16 mouse cellular contexts compared by ENCODE assay signal in the genomic region with DNA sequence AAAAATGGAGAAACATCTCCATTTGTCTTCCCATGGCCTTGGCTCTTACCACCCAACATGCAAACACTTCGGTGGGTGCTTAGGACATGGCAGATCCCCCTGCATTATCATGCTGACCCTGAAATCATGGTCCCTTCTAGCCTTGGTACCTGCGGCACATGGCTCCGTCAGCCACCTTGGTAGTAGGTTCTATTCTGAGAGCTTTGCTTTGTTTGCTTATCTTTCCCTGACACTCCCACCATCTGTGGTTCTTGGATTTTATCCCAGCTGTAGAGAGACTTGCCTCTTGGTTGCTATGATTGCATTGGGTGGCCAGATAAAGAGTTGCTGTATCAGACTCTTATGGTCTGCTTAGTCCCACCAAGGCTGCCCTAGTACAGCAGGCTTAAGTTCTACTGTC. TPM values are rescaled to one million over a fixed set of nuclear protein-coding genes. Genes with fewer than 3 reads are reported as not detected.
DNase-seq lines count a peak whose midpoint lies in the region; ATAC-seq and TF ChIP-seq lines count a peak whose summit lies in the region.
"Had no signal": no experiment of that assay in that cellular context is flagged by ENCODE, and none has a peak within 500 bp of the region (broad histone marks: within the 10 kb centered on the region; RNA-seq: fewer than 3 reads in every experiment).

No protein-coding gene starts in this region.

- H3K36me3 ChIP-seq in hindbrain, postnatal 0 days (ENCODE audit: insufficient read depth, low read length) = no peaks in the 10 kb centered on the region
- no peaks in the 10 kb centered on the region for H3K36me3 ChIP-seq in forebrain, embryonic 11.5 days (ENCODE audit: control insufficient read depth, insufficient read depth, low read length)
- H3K36me3 ChIP-seq: heart, embryonic 15.5 days; hindbrain, embryonic 15.5 days; limb, embryonic 13.5 days; neural tube, embryonic 12.5 days had no signal

- no peaks in the 10 kb centered on the region for H3K9me3 ChIP-seq in hindbrain, postnatal 0 days (ENCODE audit: low read length)
- H3K9me3 ChIP-seq in forebrain, embryonic 11.5 days (ENCODE audit: control insufficient read depth, low read length) = no peaks in the 10 kb centered on the region
- H3K9me3 ChIP-seq: heart, embryonic 15.5 days; hindbrain, embryonic 15.5 days; limb, embryonic 13.5 days; neural tube, embryonic 12.5 days had no signal

- no peak for ATAC-seq in hindbrain, postnatal 0 days
- no peak for ATAC-seq in forebrain, embryonic 11.5 days (replicated peaks; ENCODE audit: low FRiP score)
- ATAC-seq: activated CD4-positive, CD25-positive, alpha-beta regulatory T cell, adult 4 months; CD4-positive, CD25-positive, alpha-beta regulatory T cell, adult 4 months; midbrain, embryonic 16.5 days had no signal

- no peak for TF ChIP-seq CTCF in hindbrain, postnatal 0 days (IDR thresholded peaks at IDR 0.05; ENCODE audit: low read depth)

- 0 out of 2 replicates have a peak, but pooled peaks cover 3% of the 10 kb centered on the region for H3K4me1 ChIP-seq in hindbrain, postnatal 0 days (ENCODE audit: insufficient read depth, low read length)
- peaks cover 11% of the 10 kb centered on the region; the same call in 1 of the 2 replicates for H3K4me1 ChIP-seq in forebrain, embryonic 11.5 days (replicated peaks; ENCODE audit: control insufficient read depth, insufficient read depth, low read length)
- H3K4me1 ChIP-seq: hindbrain, embryonic 15.5 days had no signal

- H3K27me3 ChIP-seq in hindbrain, postnatal 0 days (ENCODE audit: insufficient read depth, low read length) = no peaks in the 10 kb centered on the region
- H3K27me3 ChIP-seq in forebrain, embryonic 11.5 days (ENCODE audit: control insufficient read depth, insufficient read depth, low read length) = no peaks in the 10 kb centered on the region
- H3K27me3 ChIP-seq: heart, embryonic 15.5 days; hindbrain, embryonic 15.5 days; limb, embryonic 13.5 days; neural tube, embryonic 12.5 days had no signal

- H3K4me2 ChIP-seq in hindbrain, postnatal 0 days (ENCODE audit: low read depth, low read length) = no peak overlapping the region
- H3K4me2 ChIP-seq in forebrain, embryonic 11.5 days (ENCODE audit: low read depth, low read length, severe bottlenecking) = no peak overlapping the region
- H3K4me2 ChIP-seq: heart, embryonic 15.5 days; hindbrain, embryonic 15.5 days; limb, embryonic 13.5 days; neural tube, embryonic 12.5 days had no signal

- DNase-seq in layer of hippocampus, adult 8-10 months (ENCODE audit: low spot score in 2 of 2) = peak; percentile 32 to 34
- no peak for DNase-seq in layer of hippocampus, postnatal 25 days (ENCODE audit: extremely low spot score in 1 of 2, low spot score in 1 of 2)
- peak; percentile 26 for DNase-seq in testis, postnatal 14 days (ENCODE audit: low spot score)
- DNase-seq in testis, postnatal 10 days (ENCODE audit: low spot score) = no peak
- peak; percentile 56 to 64 for DNase-seq in cerebellum, postnatal 10 days
- no peak for DNase-seq in hindbrain, postnatal 0 days (ENCODE audit: low spot score)
- no peak for DNase-seq in forebrain, embryonic 11.5 days (ENCODE audit: low spot score)
- DNase-seq: kidney, adult 9 months had no signal

- no peak overlapping the region for H3K27ac ChIP-seq in hindbrain, postnatal 0 days
- H3K27ac ChIP-seq in forebrain, embryonic 11.5 days (ENCODE audit: low read depth, low read length) = no peak overlapping the region
- H3K27ac ChIP-seq: heart, embryonic 15.5 days; hindbrain, embryonic 15.5 days; limb, embryonic 13.5 days; neural tube, embryonic 12.5 days had no signal

- no peak overlapping the region for H3K4me3 ChIP-seq in hindbrain, postnatal 0 days (ENCODE audit: low read length)
- H3K4me3 ChIP-seq in forebrain, embryonic 11.5 days (ENCODE audit: low read depth, low read length) = no peak overlapping the region
- H3K4me3 ChIP-seq: heart, embryonic 15.5 days; hindbrain, embryonic 15.5 days; limb, embryonic 13.5 days; neural tube, embryonic 12.5 days had no signal

- H3K9ac ChIP-seq in hindbrain, postnatal 0 days (replicated peaks; ENCODE audit: low read length) = no peak overlapping the region
- no peak overlapping the region for H3K9ac ChIP-seq in forebrain, embryonic 11.5 days (ENCODE audit: low read length)
- H3K9ac ChIP-seq: heart, embryonic 15.5 days; hindbrain, embryonic 15.5 days; limb, embryonic 13.5 days; neural tube, embryonic 12.5 days had no signal

- WGBS in hindbrain, postnatal 0 days = 86% methylated on average over 3 of the region's 3 CpGs
- WGBS in forebrain, embryonic 11.5 days = 95% methylated on average over 3 of the region's 3 CpGs

RNA-seq across cellular contexts. Expression of a gene that starts 46.6 kb away (rescaled TPM):
- total RNA-seq in layer of hippocampus, adult 8-10 months (2022) = 10 to 100 TPM; 76.7 to 94.1 (median 87.1) TPM
- 10 to 100 TPM; 77.9 to 90.2 TPM for total RNA-seq in layer of hippocampus, postnatal 25 days (2021)
- 20.9 and 23.6 TPM in 2 replicates for total RNA-seq in hindbrain, postnatal 0 days (2014; rRNA removed)
- polyA plus RNA-seq in hindbrain, postnatal 0 days (2015; fragmentation: Nextera tagmentation; extraction: Ambion mirVana) = 8.8 and 9.2 TPM in 2 replicates
- 0.23 and 0.40 TPM in 2 replicates for polyA plus RNA-seq in forebrain, embryonic 11.5 days (2014; fragmentation: Nextera tagmentation; extraction: Ambion mirVana)
- total RNA-seq: common myeloid progenitor, adult 5-6 weeks had no signal
- polyA plus RNA-seq: CD4-positive, CD25-positive, alpha-beta regulatory T cell, adult 4 months had no signal

Comparison
In these comparisons a context has a peak if more than half of its experiments do, and no peak if none do; other contexts are left out.
1. DNase-seq: peak in layer of hippocampus, adult 8-10 months (2 of 2), testis, postnatal 14 days (single experiment) and cerebellum, postnatal 10 days (2 of 2); none in layer of hippocampus, postnatal 25 days (0 of 2), testis, postnatal 10 days (single experiment), hindbrain, postnatal 0 days (single experiment) and forebrain, embryonic 11.5 days (single experiment).